Mouse (Mus musculus) liver, embryonic 14.5 days (tissue): Measurements from ENCODE around the gene Ampd1.
"Not testable (repeated sequence)": the region's sequence is repeated elsewhere in the genome, so short reads cannot be mapped to it uniquely, and the experiment has no call there.

ENCODE experiments used
- CTCF ChIP-seq: IDR thresholded peaks from 2 replicates; pipeline ENCODE4 v1.5.1; 2016; ENCODE audit warnings: antibody characterized with exemption, low read depth, control low read depth
- EP300 ChIP-seq: IDR thresholded peaks from 2 replicates; pipeline ENCODE4 v1.6.1; 2016; ENCODE audit warnings: antibody characterized with exemption, low read depth

- not testable (repeated sequence) for TF ChIP-seq CTCF, EP300
Observed at GRCm38 (mm10) chr3:103140095-103140838, 66.5 kb downstream of the Ampd1 start.
